Mouse (Mus musculus) MEL (cell line): ENCODE measurements around the gene Svs1. TPM values are rescaled to one million over a fixed set of nuclear protein-coding genes. Genes with fewer than 3 reads are reported as not detected.

Experiments
- DNase-seq: peaks from one replicate; pipeline ENCODE4 v3.0.0; 2011; ENCODE audit warnings: low read depth, low spot score
- H3K27ac ChIP-seq: 2 replicates; pipeline ENCODE4 v1.5.1; 2012; ENCODE audit warnings: low read depth, mild to moderate bottlenecking, control low read depth, low read length, moderate library complexity; ENCODE audit not compliant: control insufficient read depth
- H3K27me3 ChIP-seq, 2 experiments: fragments of 150-350 bp in 1 of 2; sonication (generic) in 1 of 2; 2 replicates each; pipeline ENCODE4 v1.6.1; 2012; ENCODE audit warnings: low read length in 2 of 2, mild to moderate bottlenecking in 2 of 2, improper control_type of control experiment in 1 of 2, moderate library complexity in 1 of 2; ENCODE audit not compliant: insufficient read depth in 2 of 2, control insufficient read depth in 1 of 2
- H3K36me3 ChIP-seq, 2 experiments: 2 replicates each; pipeline ENCODE4 v1.6.1; 2012 to 2014; ENCODE audit warnings: low read length in 2 of 2, improper control_type of control experiment in 1 of 2, inconsistent platforms in 1 of 2, mild to moderate bottlenecking in 1 of 2; ENCODE audit not compliant: insufficient read depth in 2 of 2, control insufficient read depth in 1 of 2
- H3K4me1 ChIP-seq, 2 experiments: fragments of 150-350 bp in 1 of 2; sonication (generic) in 1 of 2; 2 replicates each; pipeline ENCODE4 v1.6.1; 2012; ENCODE audit warnings: low read length in 2 of 2, improper control_type of control experiment in 1 of 2, mild to moderate bottlenecking in 1 of 2; ENCODE audit not compliant: insufficient read depth in 2 of 2, control insufficient read depth in 1 of 2
- H3K4me3 ChIP-seq, 2 experiments: fragments of 150-350 bp in 1 of 2; sonication (generic) in 1 of 2; 2 replicates each; pipeline ENCODE4 v1.5.1; 2012; ENCODE audit warnings: low read depth in 2 of 2, low read length in 2 of 2, mild to moderate bottlenecking in 2 of 2, moderate library complexity in 2 of 2, control low read depth in 1 of 2, improper control_type of control experiment in 1 of 2; ENCODE audit not compliant: control insufficient read depth in 1 of 2, insufficient read depth in 1 of 2
- H3K79me2 ChIP-seq: 2 replicates; pipeline ENCODE4 v1.6.1; 2012; ENCODE audit warnings: mild to moderate bottlenecking, low read length, moderate library complexity; ENCODE audit not compliant: control insufficient read depth, poor library complexity, insufficient read depth
- H3K9ac ChIP-seq: 2 replicates; pipeline ENCODE4 v1.6.1; 2012; ENCODE audit warnings: low read depth, mild to moderate bottlenecking, control low read depth, low read length, moderate library complexity; ENCODE audit not compliant: control insufficient read depth, poor library complexity, severe bottlenecking
- H3K9me3 ChIP-seq: fragments of 150-350 bp; sonication (generic); replicated peaks from 2 replicates; pipeline ENCODE4 v1.6.1; 2012; ENCODE audit warnings: mild to moderate bottlenecking, low read length, improper control_type of control experiment, moderate library complexity; ENCODE audit not compliant: insufficient read depth
- BHLHE40 ChIP-seq: IDR thresholded peaks from 2 replicates; pipeline ENCODE4 v1.6.1; 2012; ENCODE audit warnings: low read depth, mild to moderate bottlenecking, inconsistent platforms, low read length, improper control_type of control experiment, borderline replicate concordance
- CHD2 ChIP-seq: IDR thresholded peaks from 2 replicates; pipeline ENCODE4 v1.6.1; 2011; ENCODE audit warnings: low read length, improper control_type of control experiment
- E2F4 ChIP-seq: IDR thresholded peaks from 2 replicates; pipeline ENCODE4 v1.6.1; 2011; ENCODE audit warnings: low read depth, low read length, improper control_type of control experiment, borderline replicate concordance
- GABPA ChIP-seq: IDR thresholded peaks from 2 replicates; pipeline ENCODE4 v1.6.1; 2012; ENCODE audit warnings: low read depth, mild to moderate bottlenecking, inconsistent platforms, low read length, improper control_type of control experiment, moderate library complexity
- JUND ChIP-seq: IDR thresholded peaks from 2 replicates; pipeline ENCODE4 v1.6.1; 2011; ENCODE audit warnings: low read depth, mild to moderate bottlenecking, improper control_type of control experiment, low read length
- KAT2A ChIP-seq: conservative IDR thresholded peaks from 2 replicates; pipeline ENCODE4 v1.6.1; 2012; ENCODE audit warnings: low read depth, low read length, improper control_type of control experiment, inconsistent platforms
- MYB ChIP-seq: IDR thresholded peaks from 2 replicates; pipeline ENCODE4 v1.6.1; 2011; ENCODE audit warnings: mild to moderate bottlenecking, low read depth, low read length, improper control_type of control experiment
- NELFE ChIP-seq: IDR thresholded peaks from 2 replicates; pipeline ENCODE4 v1.6.1; 2011; ENCODE audit warnings: low read depth, low read length, improper control_type of control experiment
- NRF1 ChIP-seq: IDR thresholded peaks from 2 replicates; pipeline ENCODE4 v1.6.1; 2014; ENCODE audit warnings: low read depth, mild to moderate bottlenecking, inconsistent platforms, low read length, improper control_type of control experiment, moderate library complexity; ENCODE audit not compliant: poor library complexity, insufficient read depth, severe bottlenecking
- RAD21 ChIP-seq: IDR thresholded peaks from 2 replicates; pipeline ENCODE4 v1.6.1; 2011; ENCODE audit warnings: mild to moderate bottlenecking, low read depth, low read length, improper control_type of control experiment
- SIN3A ChIP-seq: IDR thresholded peaks from 2 replicates; pipeline ENCODE4 v1.6.1; 2012; ENCODE audit warnings: low read length, improper control_type of control experiment, inconsistent platforms
- TBP ChIP-seq: IDR thresholded peaks from 2 replicates; pipeline ENCODE4 v1.8.0; 2011; ENCODE audit warnings: low read depth, low read length, improper control_type of control experiment
- TCF12 ChIP-seq: IDR thresholded peaks from 2 replicates; pipeline ENCODE4 v1.6.1; 2014; ENCODE audit warnings: low read depth, mild to moderate bottlenecking, inconsistent platforms, low read length, improper control_type of control experiment, moderate library complexity
- UBTF ChIP-seq: IDR thresholded peaks from 2 replicates; pipeline ENCODE4 v1.6.1; 2012; ENCODE audit warnings: low read depth, mild to moderate bottlenecking, inconsistent platforms, low read length, improper control_type of control experiment, moderate library complexity, borderline replicate concordance; ENCODE audit not compliant: insufficient read depth
- USF1 ChIP-seq: IDR thresholded peaks from 2 replicates; pipeline ENCODE4 v1.6.1; 2014; ENCODE audit warnings: low read depth, mild to moderate bottlenecking, inconsistent platforms, low read length, improper control_type of control experiment, moderate library complexity
- ZMIZ1 ChIP-seq: IDR thresholded peaks from 2 replicates; pipeline ENCODE4 v1.6.1; 2012; ENCODE audit warnings: low read depth, mild to moderate bottlenecking, inconsistent platforms, low read length, improper control_type of control experiment, moderate library complexity
- polyA plus RNA-seq, 2 experiments: library from polyadenylated mRNA; stranded (reverse) in 1 of 2; unstranded in 1 of 2; fragments of >175 nt in 1 of 2; fragments of >200 nt in 1 of 2; gene quantifications; 2 replicates each; pipeline versions ENCODE4 v1.2.1 to v1.2.4; 2012; ENCODE audit warnings: low replicate concordance in 2 of 2, low read depth in 1 of 2; ENCODE audit not compliant: insufficient read length in 2 of 2, insufficient read depth in 1 of 2, missing spikeins in 1 of 2
- total RNA-seq: library from RNA; depleted of rRNA; stranded (reverse); fragments of 300-350 nt; gene quantifications from 2 replicates; pipeline ENCODE4 v1.2.3, GENCODE M21; 2012; rRNA removed

Gene Svs1
- not detected in 2 replicates for total RNA-seq
- polyA plus RNA-seq, result not detected

GRCm38 (mm10) chr6:48986444-48986990 lies at the start of gene Svs1:
Svs1 (plus strand) TSS chr6:48986861.
- TF ChIP-seq SIN3A (no peak), JUND (no peak), RAD21 (no peak), TCF12 (no peak), UBTF (no peak), E2F4 (no peak), ZMIZ1 (no peak), TBP (no peak), NELFE (no peak), BHLHE40 (no peak), CHD2 (no peak), MYB (no peak), GABPA (no peak)
- TF ChIP-seq, all 39 proteins: peak for 0
- Histone ChIP-seq H3K27me3 (no peaks in the 10 kb centered on the region), H3K4me3 (no peak within 1 kb of the TSS), H3K36me3 (no peaks in the 10 kb centered on the region), H3K9ac (no peak within 1 kb of the TSS), H3K4me1 (no peaks in the 10 kb centered on the region), H3K27ac (no peak within 1 kb of the TSS), H3K79me2 (no peaks in the 10 kb centered on the region), H3K9me3 (no peaks in the 10 kb centered on the region)
- no peak for DNase-seq

- no peak overlapping the region for H3K4me3 ChIP-seq
- no peaks in the 10 kb centered on the region for H3K9me3 ChIP-seq
- no peak overlapping the region for H3K27ac ChIP-seq
- H3K36me3 ChIP-seq, result no peaks in the 10 kb centered on the region
- no peak for DNase-seq
- no peaks in the 10 kb centered on the region for H3K4me1 ChIP-seq
- no peaks in the 10 kb centered on the region for H3K79me2 ChIP-seq
- no peak overlapping the region for H3K9ac ChIP-seq
- TF ChIP-seq TCF12 (no peak), KAT2A (no peak), USF1 (no peak), NRF1 (no peak)
- no peaks in the 10 kb centered on the region for H3K27me3 ChIP-seq
Observed at GRCm38 (mm10) chr6:48949596-48949995, 37.1 kb upstream of the Svs1 start.
